8 mouse cellular contexts compared by ENCODE assay signal in the genomic region with DNA sequence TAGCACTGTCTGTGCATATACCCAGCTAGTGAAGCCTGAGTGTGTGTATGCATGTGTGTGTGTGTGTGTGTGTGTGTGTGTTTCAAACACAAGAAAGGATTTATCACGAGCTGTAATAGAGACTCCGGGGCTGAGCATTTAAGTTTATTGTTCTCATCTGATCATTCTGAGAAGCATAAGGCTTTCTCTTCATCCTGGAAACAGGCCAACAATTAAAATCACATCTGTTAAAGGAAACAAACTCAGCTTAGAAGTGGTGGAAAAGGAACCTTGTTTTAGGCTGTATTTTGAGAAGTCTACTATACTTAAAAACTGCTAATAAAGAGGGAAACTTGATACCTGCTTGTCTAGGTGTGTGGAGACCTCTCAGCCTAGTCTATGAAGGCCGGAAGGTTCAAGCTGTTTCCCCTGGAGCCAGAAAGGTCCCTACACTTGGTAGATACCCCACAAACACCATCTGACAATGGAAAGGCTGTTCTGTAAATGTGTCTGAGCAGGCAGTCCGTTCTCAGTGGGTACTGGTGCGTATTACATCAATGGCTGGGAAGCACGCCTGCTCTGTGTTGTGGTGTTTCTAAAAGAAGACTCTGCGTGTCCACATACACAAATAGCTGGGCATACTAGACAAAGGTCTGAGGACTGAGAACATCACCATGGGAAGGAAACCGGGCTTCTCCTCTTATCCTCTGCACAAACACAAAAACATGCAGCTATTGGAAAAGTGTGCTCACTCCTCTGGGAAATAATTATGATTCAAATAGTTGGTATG.
DNase-seq lines count a peak whose midpoint lies in the region; ATAC-seq and TF ChIP-seq lines count a peak whose summit lies in the region.

No protein-coding gene starts in this region.

- peak; percentile 20 for DNase-seq in gastrocnemius, postnatal 25 days
- DNase-seq in gastrocnemius, postnatal 14 days = no peak
- peak; percentile 39 for DNase-seq in adipocyte (ENCODE audit: low spot score)
- DNase-seq in heart, adult 2 months = peak; percentile 29 to 36
- no peak for DNase-seq in adrenal gland, postnatal 36 days
- DNase-seq in left cerebral cortex, adult 8-10 months (ENCODE audit: low spot score in 2 of 2) = no peak

- peak; percentile 81 for ATAC-seq in limb, embryonic 12.5 days (ENCODE audit: insufficient number of reproducible peaks, insufficient read depth, low FRiP score, low TSS enrichment, low read depth)
- no peak for ATAC-seq in inflammation-experienced regulatory T-cells, adult 6 months

- H3K9ac ChIP-seq in heart, adult 2 months (ENCODE audit: low read depth, low read length) = no peak overlapping the region
- peak overlapping the region; percentile 34; the same call in 1 of the 2 replicates for H3K9ac ChIP-seq in limb, embryonic 12.5 days (replicated peaks)

- TF ChIP-seq CTCF in heart, adult 2 months (IDR thresholded peaks at IDR 0.05) = no peak

- no peaks in the 10 kb centered on the region for H3K79me2 ChIP-seq in heart, adult 2 months (replicated peaks; ENCODE audit: control insufficient read depth, insufficient read depth, low read length)

- TF ChIP-seq EP300 in heart, adult 2 months (IDR thresholded peaks at IDR 0.05; ENCODE audit: insufficient read depth, low read depth, low read length) = no peak

- peaks cover 5% of the 10 kb centered on the region for H3K36me3 ChIP-seq in heart, adult 2 months (ENCODE audit: control insufficient read depth, insufficient read depth, low read length)
- no peaks in the 10 kb centered on the region for H3K36me3 ChIP-seq in limb, embryonic 12.5 days

- H3K27me3 ChIP-seq in heart, adult 2 months (ENCODE audit: control insufficient read depth, insufficient read depth, low read length) = no peaks in the 10 kb centered on the region
- no peaks in the 10 kb centered on the region for H3K27me3 ChIP-seq in limb, embryonic 12.5 days

- no peak overlapping the region for H3K4me3 ChIP-seq in heart, adult 2 months
- H3K4me3 ChIP-seq in limb, embryonic 12.5 days (replicated peaks) = 0 out of 2 replicates have a peak overlapping the region, but pooled peaks have one; percentile 2

- 29% methylated on average over 8 of the region's 8 CpGs for WGBS in heart, adult 2 months
- 24% methylated on average over 8 of the region's 8 CpGs for WGBS in limb, embryonic 12.5 days

- H3K9me3 ChIP-seq in limb, embryonic 12.5 days = no peaks in the 10 kb centered on the region

- H3K27ac ChIP-seq in heart, adult 2 months = peak overlapping the region; percentile 68
- H3K27ac ChIP-seq in limb, embryonic 12.5 days = peak overlapping the region; percentile 97

- intact Hi-C loops in gastrocnemius, postnatal 14 days (cut with DNase I; ENCODE audit: low total_unique reads) = no loop called here
- intact Hi-C loops in heart, adult 2 months (cut with DNase I) = loop anchor here (2.0 kb wide), 2 partner anchors 13 to 29 kb away; no protein-coding TSS in a partner anchor

- peaks cover 25% of the 10 kb centered on the region for H3K4me1 ChIP-seq in heart, adult 2 months (ENCODE audit: control insufficient read depth, insufficient read depth, low read length)
- H3K4me1 ChIP-seq in limb, embryonic 12.5 days (replicated peaks) = peaks cover 61% of the 10 kb centered on the region

- peak overlapping the region; percentile 42 for H3K4me2 ChIP-seq in limb, embryonic 12.5 days

- no peak for TF ChIP-seq POLR2A in heart, adult 2 months (IDR thresholded peaks at IDR 0.05; ENCODE audit: insufficient read depth, low read depth, low read length)

Comparison
In these comparisons a context has a peak if more than half of its experiments do, and no peak if none do; other contexts are left out.
1. DNase-seq: peak in gastrocnemius, postnatal 25 days (single experiment), adipocyte (single experiment) and heart, adult 2 months (2 of 2); none in gastrocnemius, postnatal 14 days (single experiment), adrenal gland, postnatal 36 days (0 of 2) and left cerebral cortex, adult 8-10 months (0 of 2).